Mouse (Mus musculus): ENCODE results near the gene Amfr.

The Amfr gene

DNA sequence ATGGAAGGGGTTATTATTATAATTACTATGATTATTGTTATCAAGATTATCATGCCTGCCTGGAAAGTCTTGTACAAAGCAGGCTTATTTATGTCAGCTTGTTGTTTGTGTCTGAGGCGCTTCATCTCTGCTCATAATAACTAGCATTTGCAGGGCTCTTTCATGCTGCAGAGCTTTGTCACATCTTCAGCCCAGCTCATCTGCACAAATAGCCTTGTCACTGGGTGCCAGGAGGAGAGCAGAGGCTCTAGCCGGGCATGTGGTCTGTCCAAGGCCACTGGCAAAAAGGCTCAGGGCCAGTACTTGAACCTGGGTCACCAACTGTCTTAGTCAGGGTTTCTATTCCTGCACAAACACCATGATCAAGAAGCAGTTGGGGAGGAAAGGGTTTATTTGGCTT lies 79.4 kb downstream of the Amfr start:
- DNase-seq (ENCODE audit: low read depth, low spot score), result no peak

DNA sequence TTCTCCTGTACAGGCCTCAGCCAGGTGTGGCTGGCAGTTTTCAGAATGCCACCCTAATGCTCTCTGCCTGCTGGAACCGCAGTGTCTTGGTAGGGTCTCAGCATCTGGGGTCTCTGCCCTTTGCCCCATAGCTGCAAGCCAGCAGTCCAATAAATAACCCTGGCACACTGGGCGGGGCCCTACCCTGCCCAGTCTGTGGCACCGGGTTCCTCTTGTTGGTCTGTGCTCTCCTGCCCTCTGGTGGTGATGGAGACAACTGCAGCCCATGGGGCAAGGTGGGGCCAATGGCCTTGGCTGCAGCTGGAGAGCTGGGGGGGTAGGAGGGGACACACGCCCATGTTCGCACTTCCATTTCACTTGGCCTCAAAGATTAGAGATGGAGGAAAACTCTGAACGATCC lies 79.8 kb downstream of the Amfr start:
- DNase-seq (ENCODE audit: low read depth, low spot score), result peak; percentile 47

DNA sequence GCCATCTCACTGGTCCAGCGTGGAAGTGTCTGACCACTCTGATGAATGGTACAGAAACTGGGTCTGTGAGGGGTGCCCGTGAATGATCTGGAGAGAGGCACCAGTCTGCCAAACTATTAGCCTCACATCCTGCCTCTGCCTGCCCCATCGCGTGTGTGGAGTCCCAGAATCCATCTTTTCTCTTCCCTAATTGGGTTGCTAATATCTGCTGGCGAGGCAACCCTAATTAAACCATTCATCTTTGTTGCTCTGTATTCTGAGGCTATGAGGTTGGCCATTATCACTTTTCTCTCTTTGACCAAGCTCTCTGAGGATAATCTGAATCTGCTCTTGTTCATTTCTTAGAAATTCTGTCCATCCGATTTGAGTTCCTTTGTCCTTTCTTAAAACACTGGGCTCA lies 81.3 kb downstream of the Amfr start:
- DNase-seq (ENCODE audit: low read depth, low spot score), result no peak

DNA sequence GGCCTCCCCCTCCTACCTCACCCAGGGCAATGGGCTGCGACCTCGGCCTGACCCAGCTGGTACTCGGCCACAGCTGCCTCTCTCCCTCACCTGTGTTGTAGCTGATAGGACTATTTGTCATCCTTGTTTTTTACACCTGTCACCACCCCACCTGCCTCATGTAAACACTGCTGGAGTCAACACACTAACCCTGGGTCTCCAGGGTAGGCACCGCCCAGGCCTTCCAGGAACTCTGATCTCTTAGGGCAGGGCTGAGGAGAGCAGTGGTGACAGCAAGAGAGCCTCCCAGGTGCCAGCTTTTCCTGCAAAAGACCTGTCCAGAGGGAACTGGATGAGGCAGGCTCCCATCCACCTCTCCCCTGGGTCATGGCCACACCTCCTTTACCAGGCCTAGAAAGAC lies 83.4 kb downstream of the Amfr start:
- DNase-seq (ENCODE audit: low read depth, low spot score), result no peak

DNA sequence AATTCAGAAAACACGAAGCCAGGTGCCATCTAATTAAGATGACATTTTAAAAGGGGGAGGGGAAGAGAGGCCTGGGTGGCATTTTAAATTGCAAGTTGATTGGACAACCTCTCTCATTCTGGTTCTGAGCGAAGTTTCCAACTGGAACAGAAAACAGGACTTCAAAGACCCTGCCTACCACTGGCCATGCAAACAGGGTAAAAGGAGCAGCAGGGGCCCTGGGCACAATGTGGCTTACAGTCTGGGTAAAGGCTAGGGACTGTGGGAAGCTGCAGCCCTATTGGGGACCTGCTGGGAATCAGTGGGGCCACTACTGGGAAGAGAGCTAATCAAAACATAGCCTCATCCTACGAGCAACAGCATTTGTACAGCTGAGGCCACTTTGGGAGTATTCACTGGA lies 87.1 kb downstream of the Amfr start:
- DNase-seq (ENCODE audit: low read depth, low spot score), result no peak

DNA sequence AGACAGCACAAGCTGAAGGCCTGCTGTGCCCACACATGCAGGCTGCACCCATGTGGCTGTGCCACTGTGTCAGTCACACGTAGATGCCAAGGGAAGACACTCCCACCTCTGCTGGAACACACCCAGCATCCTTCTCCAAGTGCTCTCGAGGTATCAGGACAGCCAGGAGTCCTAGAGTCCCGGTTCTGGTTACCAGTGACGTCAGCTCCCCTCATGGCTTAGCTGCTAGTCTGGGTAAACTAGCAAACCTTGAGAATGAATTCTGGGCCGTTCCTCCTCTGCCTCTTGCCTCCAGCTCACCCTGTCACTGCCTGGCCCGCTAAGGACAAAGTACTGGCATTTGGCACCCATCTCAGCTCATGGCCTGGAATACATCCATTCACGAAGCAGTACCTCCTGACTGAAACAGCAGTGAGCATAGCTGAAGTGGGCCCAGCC lies 88.7 kb downstream of the Amfr start:
- DNase-seq (ENCODE audit: low read depth, low spot score), result no peak

Data from c-Kit-negative CD71-positive TER-119-positive erythroid progenitor cells, embryonic 14.5 days (primary cell).